Mouse (Mus musculus) spleen, postnatal 36 days (tissue): Measurements from ENCODE around the gene Grin1.

Experiments
- DNase-seq, 2 experiments: peaks; one replicate each; pipeline ENCODE4 v3.0.0; 2022; ENCODE audit warnings: low spot score in 2 of 2, mixed read lengths in 1 of 2

Gene Grin1

GRCm38 (mm10) chr2:25318119-25318966 is 644 bp downstream of the Grin1 start:
- DNase-seq, result no peak

GRCm38 (mm10) chr2:25311491-25311891 is 7.5 kb downstream of the Grin1 start:
- DNase-seq, result no peak

GRCm38 (mm10) chr2:25310969-25311368 is 8.0 kb downstream of the Grin1 start:
- DNase-seq, result no peak

GRCm38 (mm10) chr2:25310180-25310579 is 8.8 kb downstream of the Grin1 start:
- no peak for DNase-seq

GRCm38 (mm10) chr2:25305587-25306359 is 13.2 kb downstream of the Grin1 start:
- no peak for DNase-seq

- no peak for DNase-seq
These were observed 14.1 kb downstream of the Grin1 start for GRCm38 (mm10) chr2:25304657-25305541.

GRCm38 (mm10) chr2:25303931-25304656 is 14.9 kb downstream of the Grin1 start:
- no peak for DNase-seq

- DNase-seq, result no peak
These were observed 15.5 kb downstream of the Grin1 start for GRCm38 (mm10) chr2:25303452-25303851.

GRCm38 (mm10) chr2:25298046-25298445 is 20.9 kb downstream of the Grin1 start:
- DNase-seq, result no peak

GRCm38 (mm10) chr2:25297093-25297492 is 21.9 kb downstream of the Grin1 start:
- no peak for DNase-seq

GRCm38 (mm10) chr2:25293706-25294105 is 25.3 kb downstream of the Grin1 start:
- DNase-seq, result no peak

- DNase-seq, result peak; percentile 43 to 56
These were observed 26.1 kb downstream of the Grin1 start for GRCm38 (mm10) chr2:25292856-25293255.

- no peak for DNase-seq
These were observed 26.9 kb downstream of the Grin1 start for GRCm38 (mm10) chr2:25292054-25292544.

GRCm38 (mm10) chr2:25291184-25292053 is 27.6 kb downstream of the Grin1 start:
- DNase-seq, result no peak

GRCm38 (mm10) chr2:25290816-25291130 is 28.2 kb downstream of the Grin1 start:
- DNase-seq, result no peak

GRCm38 (mm10) chr2:25290101-25290815 is 28.7 kb downstream of the Grin1 start:
- no peak for DNase-seq

- DNase-seq, result no peak
These were observed 29.3 kb downstream of the Grin1 start, which contains the start of gene Lrrc26 for GRCm38 (mm10) chr2:25289651-25290050. Lrrc26 (plus strand) TSS chr2:25289915.

GRCm38 (mm10) chr2:25288734-25289345 is 30.1 kb downstream of the Grin1 start:
- DNase-seq, result no peak
